Mouse (Mus musculus): ENCODE measurements around the gene Pogk. TPM values are rescaled to one million over a fixed set of nuclear protein-coding genes. Genes with fewer than 3 reads are reported as not detected.

The Pogk gene
- polyA plus RNA-seq, 1 experiment, result 7.6 TPM

DNA sequence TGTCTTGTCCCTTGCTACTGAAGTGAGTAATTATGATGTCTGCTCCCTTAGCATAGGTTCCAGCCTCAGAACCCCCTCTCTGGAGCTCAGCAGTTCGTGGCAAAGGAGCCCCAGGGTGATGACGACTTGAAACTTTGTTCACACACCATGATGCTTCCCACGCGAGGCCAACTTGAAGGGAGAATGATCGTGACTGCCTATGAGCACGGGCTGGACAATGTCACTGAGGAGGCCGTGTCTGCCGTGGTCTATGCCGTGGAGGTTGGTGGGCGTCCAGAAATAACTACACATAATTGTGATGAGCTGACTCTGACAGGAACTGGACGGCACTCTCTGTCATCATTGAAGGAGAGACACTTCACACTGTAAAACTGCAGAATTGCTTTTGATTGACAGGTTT is 21.2 kb downstream of the Pogk start:
- no peak overlapping the region for H3ac ChIP-seq (ENCODE audit: control insufficient read depth, insufficient read length, low read depth)
- TF ChIP-seq FOSL1 (IDR thresholded peaks at IDR 0.05; ENCODE audit: insufficient read depth, low read length, poor library complexity, severe bottlenecking) (no peak), MYOD1 (IDR thresholded peaks at IDR 0.05; ENCODE audit: control insufficient read depth, insufficient read length, low read depth) (no peak), MYOG (IDR thresholded peaks at IDR 0.05; ENCODE audit: control insufficient read depth, extremely low read depth, insufficient read length) (no peak), USF1 (IDR thresholded peaks at IDR 0.05; ENCODE audit: low read depth) (no peak), CTCF (IDR thresholded peaks at IDR 0.05; ENCODE audit: control insufficient read depth, insufficient read depth, insufficient read length) (no peak), CEBPB (IDR thresholded peaks at IDR 0.05; ENCODE audit: low read depth) (no peak), MAX (IDR thresholded peaks at IDR 0.05) (no peak)
- H3K79me3 ChIP-seq (ENCODE audit: low read depth), result no peaks in the 10 kb centered on the region
- H3K4me3 ChIP-seq (ENCODE audit: insufficient read depth, poor library complexity, severe bottlenecking), result no peak overlapping the region
- peaks cover 89% of the 10 kb centered on the region for H3K36me3 ChIP-seq (ENCODE audit: control insufficient read depth, insufficient read depth)
- H3K79me2 ChIP-seq (ENCODE audit: control insufficient read depth, insufficient read depth), result no peaks in the 10 kb centered on the region
- H3K27me3 ChIP-seq (ENCODE audit: control insufficient read depth, insufficient read depth, insufficient read length), result no peaks in the 10 kb centered on the region

DNA sequence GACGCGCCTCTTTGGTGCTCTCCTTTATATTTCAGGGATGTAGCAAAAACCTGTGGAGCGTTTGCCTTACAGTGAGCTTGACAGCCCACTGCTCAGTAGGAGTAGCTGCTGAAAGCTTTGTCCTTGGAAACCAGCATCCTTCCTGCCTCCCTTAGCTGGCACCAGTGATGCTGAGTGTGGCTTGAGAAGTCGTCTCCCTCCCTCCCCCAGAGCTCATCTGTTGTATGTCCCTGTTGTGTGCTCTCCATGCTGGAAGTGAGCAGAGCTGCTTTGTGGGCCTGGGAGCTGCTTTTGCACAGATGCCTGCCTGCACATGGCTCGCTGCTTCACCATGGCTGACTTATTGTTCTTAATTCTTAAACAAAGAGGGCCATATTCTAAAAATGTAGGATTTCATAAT is 24.2 kb downstream of the Pogk start:
- Histone ChIP-seq H3K36me3 (ENCODE audit: control insufficient read depth, insufficient read depth) (peaks cover 66% of the 10 kb centered on the region), H3ac (ENCODE audit: control insufficient read depth, insufficient read length, low read depth) (no peak overlapping the region), H3K79me2 (ENCODE audit: control insufficient read depth, insufficient read depth) (peaks cover 29% of the 10 kb centered on the region), H3K4me3 (ENCODE audit: insufficient read depth, poor library complexity, severe bottlenecking) (no peak overlapping the region), H3K79me3 (ENCODE audit: low read depth) (peaks cover 22% of the 10 kb centered on the region), H3K27me3 (ENCODE audit: control insufficient read depth, insufficient read depth, insufficient read length) (no peaks in the 10 kb centered on the region)
- no peak for TF ChIP-seq MYOD1 (IDR thresholded peaks at IDR 0.05; ENCODE audit: control insufficient read depth, insufficient read length, low read depth)
- no peak for TF ChIP-seq MYOG (IDR thresholded peaks at IDR 0.05; ENCODE audit: control insufficient read depth, extremely low read depth, insufficient read length)
- no peak for TF ChIP-seq CEBPB (IDR thresholded peaks at IDR 0.05; ENCODE audit: low read depth)
- no peak for TF ChIP-seq USF1 (IDR thresholded peaks at IDR 0.05; ENCODE audit: low read depth)
- TF ChIP-seq CTCF (IDR thresholded peaks at IDR 0.05; ENCODE audit: control insufficient read depth, insufficient read depth, insufficient read length), result no peak
- no peak for TF ChIP-seq MAX (IDR thresholded peaks at IDR 0.05)
- TF ChIP-seq FOSL1 (IDR thresholded peaks at IDR 0.05; ENCODE audit: insufficient read depth, low read length, poor library complexity, severe bottlenecking), result no peak

DNA sequence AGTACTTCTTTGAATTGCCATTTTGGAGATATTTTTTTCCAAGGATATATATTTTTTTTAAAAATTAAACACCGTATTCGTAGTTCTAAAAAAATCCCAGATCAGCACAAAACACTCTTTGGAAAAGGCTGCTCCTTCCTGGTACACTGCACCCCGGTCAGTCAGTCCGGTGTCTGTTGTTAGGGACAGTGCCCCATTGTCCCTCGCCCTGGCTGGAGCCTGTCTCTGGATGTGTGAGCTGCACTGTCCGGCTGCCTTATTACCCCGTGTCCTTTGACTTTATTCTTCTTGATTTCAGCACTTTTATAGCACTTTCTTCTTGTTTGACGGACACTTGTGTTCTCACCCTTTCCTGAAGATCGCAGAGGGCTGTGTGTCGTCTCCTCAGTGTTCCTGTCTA is 25.0 kb downstream of the Pogk start:
- no peak for TF ChIP-seq FOSL1 (IDR thresholded peaks at IDR 0.05; ENCODE audit: insufficient read depth, low read length, poor library complexity, severe bottlenecking)
- TF ChIP-seq MAX (IDR thresholded peaks at IDR 0.05), result no peak
- TF ChIP-seq MYOD1 (IDR thresholded peaks at IDR 0.05; ENCODE audit: control insufficient read depth, insufficient read length, low read depth), result no peak
- TF ChIP-seq CEBPB (IDR thresholded peaks at IDR 0.05; ENCODE audit: low read depth), result no peak
- no peak for TF ChIP-seq USF1 (IDR thresholded peaks at IDR 0.05; ENCODE audit: low read depth)
- no peak for TF ChIP-seq MYOG (IDR thresholded peaks at IDR 0.05; ENCODE audit: control insufficient read depth, extremely low read depth, insufficient read length)
- no peak for TF ChIP-seq CTCF (IDR thresholded peaks at IDR 0.05; ENCODE audit: control insufficient read depth, insufficient read depth, insufficient read length)
- Histone ChIP-seq H3K4me3 (ENCODE audit: insufficient read depth, poor library complexity, severe bottlenecking) (no peak overlapping the region), H3ac (ENCODE audit: control insufficient read depth, insufficient read length, low read depth) (no peak overlapping the region), H3K27me3 (ENCODE audit: control insufficient read depth, insufficient read depth, insufficient read length) (no peaks in the 10 kb centered on the region), H3K79me2 (ENCODE audit: control insufficient read depth, insufficient read depth) (peaks cover 37% of the 10 kb centered on the region), H3K36me3 (ENCODE audit: control insufficient read depth, insufficient read depth) (peaks cover 58% of the 10 kb centered on the region), H3K79me3 (ENCODE audit: low read depth) (peaks cover 26% of the 10 kb centered on the region)

DNA sequence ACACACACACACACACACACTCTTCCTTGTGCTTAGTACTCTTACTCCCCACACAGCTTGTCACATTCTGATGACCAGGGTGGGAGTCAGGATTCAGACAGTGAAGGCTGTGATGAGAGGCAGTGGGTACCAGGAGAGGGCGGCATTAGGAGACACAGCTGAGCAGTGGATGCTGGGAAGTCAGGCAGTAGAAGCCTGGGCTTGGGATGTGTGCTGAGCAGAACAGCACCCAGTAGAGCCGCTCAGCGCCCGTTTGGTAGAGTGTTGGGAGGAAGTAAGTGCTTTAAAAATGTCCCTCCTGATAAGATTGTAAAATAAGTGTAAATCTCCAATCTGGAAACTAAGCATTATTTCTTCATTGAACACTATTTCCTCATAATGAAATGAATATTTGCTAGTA is 27.0 kb downstream of the Pogk start:
- Histone ChIP-seq H3K79me2 (ENCODE audit: control insufficient read depth, insufficient read depth) (peaks cover 40% of the 10 kb centered on the region), H3K79me3 (ENCODE audit: low read depth) (peaks cover 26% of the 10 kb centered on the region), H3K4me3 (ENCODE audit: insufficient read depth, poor library complexity, severe bottlenecking) (no peak overlapping the region), H3K36me3 (ENCODE audit: control insufficient read depth, insufficient read depth) (peaks cover 40% of the 10 kb centered on the region), H3K27me3 (ENCODE audit: control insufficient read depth, insufficient read depth, insufficient read length) (no peaks in the 10 kb centered on the region), H3ac (ENCODE audit: control insufficient read depth, insufficient read length, low read depth) (no peak overlapping the region)
- no peak for TF ChIP-seq CEBPB (IDR thresholded peaks at IDR 0.05; ENCODE audit: low read depth)
- no peak for TF ChIP-seq CTCF (IDR thresholded peaks at IDR 0.05; ENCODE audit: control insufficient read depth, insufficient read depth, insufficient read length)
- TF ChIP-seq MAX (IDR thresholded peaks at IDR 0.05), result no peak
- no peak for TF ChIP-seq FOSL1 (IDR thresholded peaks at IDR 0.05; ENCODE audit: insufficient read depth, low read length, poor library complexity, severe bottlenecking)
- no peak for TF ChIP-seq USF1 (IDR thresholded peaks at IDR 0.05; ENCODE audit: low read depth)
- TF ChIP-seq MYOG (IDR thresholded peaks at IDR 0.05; ENCODE audit: control insufficient read depth, extremely low read depth, insufficient read length), result no peak
- TF ChIP-seq MYOD1 (IDR thresholded peaks at IDR 0.05; ENCODE audit: control insufficient read depth, insufficient read length, low read depth), result no peak

DNA sequence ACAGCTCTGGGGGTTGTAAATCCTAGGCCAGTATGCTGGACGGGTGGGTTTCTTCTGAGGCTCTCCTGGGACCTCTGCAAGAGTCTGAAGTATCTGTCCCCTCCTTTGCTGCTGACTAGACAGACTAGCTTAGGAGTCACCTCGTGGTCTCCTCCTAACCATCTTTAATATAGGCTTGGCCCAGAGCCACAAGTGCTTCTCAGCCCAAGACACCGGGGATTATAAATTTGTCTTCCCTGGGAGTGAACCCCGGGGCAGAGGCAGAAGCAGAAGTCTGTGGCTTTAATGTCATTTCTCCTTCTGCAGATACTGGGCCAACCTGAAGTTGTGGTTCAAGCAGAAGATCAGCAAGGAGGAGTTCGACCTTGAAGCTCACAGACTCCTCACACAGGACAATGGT is 27.8 kb downstream of the Pogk start:
- peaks cover 40% of the 10 kb centered on the region for H3K79me2 ChIP-seq (ENCODE audit: control insufficient read depth, insufficient read depth)
- no peak for TF ChIP-seq MYOG (IDR thresholded peaks at IDR 0.05; ENCODE audit: control insufficient read depth, extremely low read depth, insufficient read length)
- no peak for TF ChIP-seq CTCF (IDR thresholded peaks at IDR 0.05; ENCODE audit: control insufficient read depth, insufficient read depth, insufficient read length)
- no peak for TF ChIP-seq USF1 (IDR thresholded peaks at IDR 0.05; ENCODE audit: low read depth)
- no peak overlapping the region for H3ac ChIP-seq (ENCODE audit: control insufficient read depth, insufficient read length, low read depth)
- H3K79me3 ChIP-seq (ENCODE audit: low read depth), result peaks cover 26% of the 10 kb centered on the region
- no peaks in the 10 kb centered on the region for H3K27me3 ChIP-seq (ENCODE audit: control insufficient read depth, insufficient read depth, insufficient read length)
- H3K4me3 ChIP-seq (ENCODE audit: insufficient read depth, poor library complexity, severe bottlenecking), result no peak overlapping the region
- peaks cover 34% of the 10 kb centered on the region for H3K36me3 ChIP-seq (ENCODE audit: control insufficient read depth, insufficient read depth)

DNA sequence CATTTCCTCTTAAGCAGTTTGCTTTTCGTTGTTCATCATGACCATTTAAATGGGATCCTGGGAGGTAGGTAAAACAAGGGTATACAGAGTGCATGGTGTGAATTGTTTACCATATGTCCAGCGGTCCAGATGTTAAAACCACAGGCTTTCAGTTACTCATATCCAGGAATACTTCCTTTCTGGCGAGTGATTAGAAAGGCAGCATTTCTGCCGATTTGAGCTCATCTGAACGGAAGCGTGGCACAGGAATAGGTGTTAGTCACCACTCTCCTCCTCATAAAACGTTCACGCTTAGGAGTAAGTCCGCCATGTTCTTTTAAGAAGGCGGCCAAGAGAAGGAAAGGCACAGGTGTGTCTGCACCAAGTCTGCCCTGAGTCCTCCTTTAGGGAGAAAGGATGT is 28.3 kb downstream of the Pogk start:
- TF ChIP-seq USF1 (IDR thresholded peaks at IDR 0.05; ENCODE audit: low read depth) (no peak), CEBPB (IDR thresholded peaks at IDR 0.05; ENCODE audit: low read depth) (no peak), CTCF (IDR thresholded peaks at IDR 0.05; ENCODE audit: control insufficient read depth, insufficient read depth, insufficient read length) (no peak), MAX (IDR thresholded peaks at IDR 0.05) (no peak), FOSL1 (IDR thresholded peaks at IDR 0.05; ENCODE audit: insufficient read depth, low read length, poor library complexity, severe bottlenecking) (no peak)
- no peak overlapping the region for H3K4me3 ChIP-seq (ENCODE audit: insufficient read depth, poor library complexity, severe bottlenecking)
- no peak overlapping the region for H3ac ChIP-seq (ENCODE audit: control insufficient read depth, insufficient read length, low read depth)
- H3K79me3 ChIP-seq (ENCODE audit: low read depth), result peaks cover 26% of the 10 kb centered on the region
- no peaks in the 10 kb centered on the region for H3K27me3 ChIP-seq (ENCODE audit: control insufficient read depth, insufficient read depth, insufficient read length)
- peaks cover 40% of the 10 kb centered on the region for H3K79me2 ChIP-seq (ENCODE audit: control insufficient read depth, insufficient read depth)
- peaks cover 29% of the 10 kb centered on the region for H3K36me3 ChIP-seq (ENCODE audit: control insufficient read depth, insufficient read depth)
